Mouse (Mus musculus) lung, postnatal 0 days (tissue): ENCODE data around the gene Styxl1.

Experiments
- CTCF ChIP-seq: IDR thresholded peaks from 2 replicates; pipeline ENCODE4 v1.5.1; 2016; ENCODE audit warnings: antibody characterized with exemption, mild to moderate bottlenecking
- EP300 ChIP-seq: IDR thresholded peaks from 2 replicates; pipeline ENCODE4 v1.6.1; 2016; ENCODE audit warnings: antibody characterized with exemption, mild to moderate bottlenecking, control low read depth

GRCm38 (mm10) chr5:135776546-135776945, 1.6 kb downstream of the Styxl1 start:
- no peak for TF ChIP-seq CTCF
- no peak for TF ChIP-seq EP300
